Mouse (Mus musculus) ES-Bruce4 (cell line): ENCODE results near the gene Clec12b. TPM values are rescaled to one million over a fixed set of nuclear protein-coding genes. Genes with fewer than 3 reads are reported as not detected.

Source experiments
- H3K27ac ChIP-seq: 2 replicates; pipeline ENCODE4 v1.5.1; 2012; ENCODE audit warnings: low read length, inconsistent platforms; ENCODE audit not compliant: insufficient read depth
- H3K27me3 ChIP-seq: 2 replicates; pipeline ENCODE4 v1.6.1; 2012; ENCODE audit warnings: mild to moderate bottlenecking, low read length, inconsistent platforms; ENCODE audit not compliant: control insufficient read depth, poor library complexity, insufficient read depth, severe bottlenecking
- H3K36me3 ChIP-seq: 2 replicates; pipeline ENCODE4 v1.6.1; 2012; ENCODE audit warnings: inconsistent platforms, mild to moderate bottlenecking, low read length, moderate library complexity; ENCODE audit not compliant: control insufficient read depth, poor library complexity, insufficient read depth, severe bottlenecking
- H3K4me1 ChIP-seq: one replicate; pipeline ENCODE4 v1.8.1; 2011; ENCODE audit warnings: low read length; ENCODE audit not compliant: control insufficient read depth, insufficient read depth
- H3K4me3 ChIP-seq: 2 replicates; pipeline ENCODE4 v1.5.1; 2011; ENCODE audit warnings: low read depth, mild to moderate bottlenecking, low read length
- H3K9ac ChIP-seq: 2 replicates; pipeline ENCODE4 v1.6.1; 2012; ENCODE audit warnings: low read depth, mild to moderate bottlenecking, inconsistent platforms; ENCODE audit not compliant: poor library complexity, severe bottlenecking
- H3K9me3 ChIP-seq: replicated peaks from 2 replicates; pipeline ENCODE4 v1.6.1; 2012; ENCODE audit warnings: mild to moderate bottlenecking, low read length, inconsistent platforms; ENCODE audit not compliant: control insufficient read depth, poor library complexity, insufficient read depth, severe bottlenecking
- CTCF ChIP-seq: IDR thresholded peaks from one replicate; pipeline ENCODE4 v1.8.1; 2011; ENCODE audit warnings: low read depth, low read length
- EP300 ChIP-seq: IDR thresholded peaks from 2 replicates; pipeline ENCODE4 v1.6.1; 2011; ENCODE audit warnings: low read depth, low read length; ENCODE audit not compliant: insufficient read depth
- POLR2A ChIP-seq: IDR thresholded peaks from one replicate; pipeline ENCODE4 v1.8.1; 2011; ENCODE audit warnings: low read length; ENCODE audit not compliant: insufficient read depth
- polyA plus RNA-seq: library from polyadenylated mRNA; stranded (reverse); fragments of >200 nt; gene quantifications from 2 replicates; pipeline ENCODE4 v1.2.4, GENCODE M21; 2011; ENCODE audit warnings: low read depth; ENCODE audit not compliant: missing spikeins, insufficient read depth, insufficient read length

The Clec12b gene
- polyA plus RNA-seq, 1 experiment, result not detected

- no peaks in the 10 kb centered on the region for H3K27me3 ChIP-seq
- no peak overlapping the region for H3K9ac ChIP-seq
- no peaks in the 10 kb centered on the region for H3K9me3 ChIP-seq
- H3K36me3 ChIP-seq, result no peaks in the 10 kb centered on the region
- H3K27ac ChIP-seq, result no peak overlapping the region
- H3K4me3 ChIP-seq, result no peak overlapping the region
- no peaks in the 10 kb centered on the region for H3K4me1 ChIP-seq
- TF ChIP-seq CTCF (no peak), POLR2A (no peak), EP300 (no peak)
Measured at GRCm38 (mm10) chr6:129385000-129385399, 674 bp downstream of the Clec12b start.

- TF ChIP-seq POLR2A, result no peak
- Histone ChIP-seq H3K4me3 (no peak overlapping the region), H3K27ac (no peak overlapping the region), H3K36me3 (no peaks in the 10 kb centered on the region), H3K9ac (no peak overlapping the region), H3K4me1 (no peaks in the 10 kb centered on the region), H3K27me3 (no peaks in the 10 kb centered on the region), H3K9me3 (no peaks in the 10 kb centered on the region)
Measured at GRCm38 (mm10) chr6:129383466-129383865, 2.2 kb downstream of the Clec12b start.

- H3K27ac ChIP-seq, result no peak overlapping the region
Measured at GRCm38 (mm10) chr6:129381736-129382135, 3.9 kb downstream of the Clec12b start.

GRCm38 (mm10) chr6:129380454-129380853 is 5.2 kb downstream of the Clec12b start:
- Histone ChIP-seq H3K9ac (no peak overlapping the region), H3K27me3 (no peaks in the 10 kb centered on the region), H3K4me1 (no peaks in the 10 kb centered on the region), H3K4me3 (no peak overlapping the region), H3K36me3 (no peaks in the 10 kb centered on the region), H3K27ac (no peak overlapping the region), H3K9me3 (no peaks in the 10 kb centered on the region)
- TF ChIP-seq POLR2A, result no peak
- TF ChIP-seq CTCF, result no peak
- TF ChIP-seq EP300, result no peak

More at GRCm38 (mm10) chr6:129381736-129382135, 3.9 kb downstream of the Clec12b start:
- Histone ChIP-seq H3K9ac (no peak overlapping the region), H3K9me3 (no peaks in the 10 kb centered on the region), H3K36me3 (no peaks in the 10 kb centered on the region), H3K4me1 (no peaks in the 10 kb centered on the region), H3K4me3 (no peak overlapping the region), H3K27me3 (no peaks in the 10 kb centered on the region)
- TF ChIP-seq EP300 (no peak), CTCF (no peak)

GRCm38 (mm10) chr6:129374937-129375471 is 10.7 kb downstream of the Clec12b start:
- Histone ChIP-seq H3K9me3 (no peaks in the 10 kb centered on the region), H3K36me3 (no peaks in the 10 kb centered on the region), H3K27me3 (no peaks in the 10 kb centered on the region), H3K4me1 (no peaks in the 10 kb centered on the region), H3K27ac (no peak overlapping the region), H3K9ac (no peak overlapping the region), H3K4me3 (no peak overlapping the region)
- TF ChIP-seq POLR2A (no peak), EP300 (no peak), CTCF (no peak)

GRCm38 (mm10) chr6:129369374-129370132 is 16.1 kb downstream of the Clec12b start:
- H3K9me3 ChIP-seq, result no peaks in the 10 kb centered on the region
- TF ChIP-seq POLR2A (no peak), EP300 (no peak), CTCF (no peak)
- H3K27me3 ChIP-seq, result no peaks in the 10 kb centered on the region
- no peak overlapping the region for H3K4me3 ChIP-seq
- no peaks in the 10 kb centered on the region for H3K4me1 ChIP-seq
- no peak overlapping the region for H3K9ac ChIP-seq
- no peak overlapping the region for H3K27ac ChIP-seq
- H3K36me3 ChIP-seq, result no peaks in the 10 kb centered on the region
